Mouse (Mus musculus): Measurements from ENCODE around the gene Yaf2. TPM values are rescaled to one million over a fixed set of nuclear protein-coding genes. Genes with fewer than 3 reads are reported as not detected.

The Yaf2 gene
- polyA plus RNA-seq, 1 experiment from 2014 or later = 56.0 TPM

DNA sequence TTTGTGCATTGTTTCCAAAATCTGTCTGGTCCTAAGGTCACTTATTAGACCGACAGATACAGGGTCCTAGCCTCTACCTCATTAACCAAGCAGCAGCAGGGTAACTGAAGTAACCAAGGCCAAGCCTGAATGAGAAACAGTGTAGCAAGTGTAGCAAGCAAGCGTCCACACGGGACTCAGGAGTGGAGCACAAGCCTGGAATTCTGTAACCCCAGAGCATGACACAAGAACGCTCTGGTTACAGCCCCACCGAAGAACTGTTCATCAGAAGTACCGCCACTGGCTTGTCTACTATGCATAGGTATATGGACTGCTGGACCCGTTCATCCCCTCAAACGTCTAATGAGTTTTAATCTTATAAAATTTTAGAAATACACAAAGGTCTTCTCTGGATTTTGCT lies 69.3 kb downstream of the Yaf2 start:
- Histone ChIP-seq H3K4me2 (replicated peaks) (no peak overlapping the region), H3K27me3 (no peaks in the 10 kb centered on the region), H3K4me1 (no peaks in the 10 kb centered on the region), H3K27ac (replicated peaks) (no peak overlapping the region), H3K9ac (no peak overlapping the region), H3K9me3 (replicated peaks) (no peaks in the 10 kb centered on the region), H3K4me3 (replicated peaks) (no peak overlapping the region), H3K36me3 (no peaks in the 10 kb centered on the region)
- ATAC-seq (ENCODE audit: insufficient number of reproducible peaks, low FRiP score, low TSS enrichment, low read depth) = no peak
- 68% methylated on average over 8 of the region's 8 CpGs for WGBS

DNA sequence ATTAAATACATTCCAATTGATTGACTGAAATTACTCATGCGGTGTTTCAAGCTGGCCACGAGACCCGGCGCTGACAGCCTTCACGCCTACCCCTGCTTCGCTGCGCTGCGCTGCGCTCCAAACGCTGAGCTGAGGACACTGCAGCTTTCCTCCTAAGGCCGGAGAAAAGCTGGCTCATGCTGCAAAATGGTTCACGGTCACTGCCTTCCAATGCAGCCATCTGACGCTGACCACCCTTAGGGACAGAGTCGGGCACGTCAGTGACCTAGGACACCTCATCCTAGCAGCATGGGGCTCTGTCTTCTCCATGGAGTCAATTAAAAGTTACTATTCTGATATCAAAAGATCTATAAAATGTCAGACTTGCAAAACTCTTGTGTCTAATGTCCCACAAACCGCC lies 70.4 kb downstream of the Yaf2 start:
- no peaks in the 10 kb centered on the region; the same call in 1 of the 2 replicates for H3K36me3 ChIP-seq
- H3K4me2 ChIP-seq (replicated peaks) = no peak overlapping the region
- H3K9me3 ChIP-seq (replicated peaks) = no peaks in the 10 kb centered on the region
- H3K4me3 ChIP-seq (replicated peaks) = no peak overlapping the region
- H3K9ac ChIP-seq = no peak overlapping the region
- no peak for ATAC-seq (ENCODE audit: insufficient number of reproducible peaks, low FRiP score, low TSS enrichment, low read depth)
- H3K27ac ChIP-seq (replicated peaks) = no peak overlapping the region
- H3K27me3 ChIP-seq = no peaks in the 10 kb centered on the region
- no peaks in the 10 kb centered on the region for H3K4me1 ChIP-seq
- WGBS = 78% methylated on average over 16 of the region's 16 CpGs

DNA sequence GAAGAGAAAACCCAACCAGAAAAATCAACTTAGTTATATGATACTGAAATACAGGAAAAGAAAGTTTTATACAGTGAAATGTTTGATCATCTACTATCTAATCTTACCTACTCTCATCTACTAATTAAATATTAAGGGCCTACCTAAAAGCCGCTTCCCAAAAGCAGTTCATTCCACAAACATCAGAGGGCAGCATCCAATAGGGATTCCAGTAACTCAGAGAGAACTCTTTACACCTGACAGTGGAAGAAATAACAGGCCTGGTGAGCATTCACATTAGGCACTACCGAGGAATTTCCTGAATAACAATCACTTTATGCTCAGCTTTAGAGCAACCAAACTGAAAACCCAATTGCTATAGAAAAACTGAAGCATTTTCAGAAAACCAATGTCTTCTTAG lies 71.0 kb downstream of the Yaf2 start:
- H3K9ac ChIP-seq = no peak overlapping the region
- H3K27ac ChIP-seq (replicated peaks) = no peak overlapping the region
- 60% methylated on average over 2 of the region's 2 CpGs for WGBS
- H3K4me3 ChIP-seq (replicated peaks) = no peak overlapping the region
- H3K36me3 ChIP-seq = no peaks in the 10 kb centered on the region; the same call in 1 of the 2 replicates
- ATAC-seq (ENCODE audit: insufficient number of reproducible peaks, low FRiP score, low TSS enrichment, low read depth) = no peak
- no peaks in the 10 kb centered on the region for H3K9me3 ChIP-seq (replicated peaks)
- H3K4me2 ChIP-seq (replicated peaks) = no peak overlapping the region
- H3K4me1 ChIP-seq = no peaks in the 10 kb centered on the region
- H3K27me3 ChIP-seq = no peaks in the 10 kb centered on the region

DNA sequence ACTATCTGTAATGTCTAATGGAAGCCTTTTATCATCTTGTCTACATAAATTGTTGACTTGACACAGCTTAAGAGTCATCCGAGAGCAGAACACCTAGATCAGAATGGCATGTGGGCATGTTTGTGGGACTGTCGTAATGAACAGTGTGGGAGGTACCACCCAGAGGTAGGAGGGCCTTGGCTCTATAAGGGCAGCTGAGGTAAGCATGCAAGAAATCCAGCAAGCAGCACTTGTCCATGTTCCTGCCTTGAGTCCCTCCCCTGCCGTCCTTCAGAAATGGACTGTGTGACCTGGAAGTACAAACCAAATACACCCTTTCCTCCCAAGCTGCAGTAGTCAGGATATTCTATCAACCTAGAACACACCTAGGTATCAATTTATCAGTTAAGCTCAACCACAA lies 71.5 kb downstream of the Yaf2 start:
- H3K9ac ChIP-seq = no peak overlapping the region

DNA sequence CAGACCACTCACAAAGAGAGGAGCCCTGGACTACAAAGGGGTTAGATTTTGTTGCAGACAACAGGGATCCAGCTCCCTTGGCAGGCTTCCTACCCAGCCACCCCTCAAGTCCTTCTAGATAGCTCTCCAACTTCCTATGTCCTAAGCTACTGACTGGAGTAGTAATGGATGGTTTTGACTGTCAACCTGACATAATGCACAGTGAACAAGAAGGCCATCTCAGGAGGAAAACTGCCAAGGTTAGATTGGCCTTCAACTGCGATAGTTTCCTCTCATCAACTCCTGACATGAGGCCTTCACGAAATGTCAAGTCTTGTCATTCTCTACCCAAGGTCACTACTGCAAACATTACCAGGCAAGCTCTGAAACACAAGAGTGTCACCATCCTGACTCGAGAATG lies 72.5 kb downstream of the Yaf2 start:
- Histone ChIP-seq H3K9me3 (replicated peaks) (no peaks in the 10 kb centered on the region), H3K27ac (replicated peaks) (no peak overlapping the region), H3K9ac (no peak overlapping the region), H3K4me2 (replicated peaks) (no peak overlapping the region), H3K4me1 (no peaks in the 10 kb centered on the region), H3K27me3 (no peaks in the 10 kb centered on the region), H3K36me3 (no peaks in the 10 kb centered on the region; the same call in 1 of the 2 replicates), H3K4me3 (replicated peaks) (no peak overlapping the region)
- 86% methylated on average over 3 of the region's 3 CpGs for WGBS
- no peak for ATAC-seq (ENCODE audit: insufficient number of reproducible peaks, low FRiP score, low TSS enrichment, low read depth)

More for the DNA sequence above, 71.5 kb downstream of the Yaf2 start:
- no peaks in the 10 kb centered on the region for H3K27me3 ChIP-seq
- H3K4me1 ChIP-seq = no peaks in the 10 kb centered on the region
- 70% methylated on average over 3 of the region's 3 CpGs for WGBS
- H3K4me3 ChIP-seq (replicated peaks) = no peak overlapping the region
- no peak overlapping the region for H3K27ac ChIP-seq (replicated peaks)
- no peaks in the 10 kb centered on the region for H3K9me3 ChIP-seq (replicated peaks)
- H3K36me3 ChIP-seq = no peaks in the 10 kb centered on the region; the same call in 1 of the 2 replicates
- no peak overlapping the region for H3K4me2 ChIP-seq (replicated peaks)
- no peak for ATAC-seq (ENCODE audit: insufficient number of reproducible peaks, low FRiP score, low TSS enrichment, low read depth)

DNA sequence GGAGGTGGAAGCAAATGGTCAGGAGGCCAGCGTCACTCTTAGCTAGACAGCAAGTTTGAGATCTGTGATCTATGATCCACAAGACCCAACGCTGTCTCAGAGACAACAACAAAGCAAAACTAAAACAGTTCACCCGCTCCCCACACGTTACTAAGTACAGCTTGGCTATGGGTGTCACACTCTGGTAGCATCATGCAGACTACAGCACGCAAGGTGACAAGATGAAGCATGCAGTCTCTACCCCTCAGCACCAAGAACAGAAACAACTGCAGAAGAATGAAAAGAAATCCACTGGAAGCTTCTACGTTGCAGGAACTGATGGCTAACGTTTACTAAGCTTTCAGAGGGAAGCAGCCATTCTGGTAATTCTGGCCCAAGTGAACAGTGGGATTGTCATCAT lies 73.2 kb downstream of the Yaf2 start:
- Histone ChIP-seq H3K27ac (replicated peaks) (no peak overlapping the region), H3K27me3 (no peaks in the 10 kb centered on the region), H3K36me3 (peaks cover 4% of the 10 kb centered on the region), H3K4me1 (no peaks in the 10 kb centered on the region), H3K4me2 (replicated peaks) (no peak overlapping the region), H3K9me3 (replicated peaks) (no peaks in the 10 kb centered on the region), H3K9ac (no peak overlapping the region), H3K4me3 (replicated peaks) (no peak overlapping the region)
- 81% methylated on average over 7 of the region's 7 CpGs for WGBS
- ATAC-seq (ENCODE audit: insufficient number of reproducible peaks, low FRiP score, low TSS enrichment, low read depth) = no peak

DNA sequence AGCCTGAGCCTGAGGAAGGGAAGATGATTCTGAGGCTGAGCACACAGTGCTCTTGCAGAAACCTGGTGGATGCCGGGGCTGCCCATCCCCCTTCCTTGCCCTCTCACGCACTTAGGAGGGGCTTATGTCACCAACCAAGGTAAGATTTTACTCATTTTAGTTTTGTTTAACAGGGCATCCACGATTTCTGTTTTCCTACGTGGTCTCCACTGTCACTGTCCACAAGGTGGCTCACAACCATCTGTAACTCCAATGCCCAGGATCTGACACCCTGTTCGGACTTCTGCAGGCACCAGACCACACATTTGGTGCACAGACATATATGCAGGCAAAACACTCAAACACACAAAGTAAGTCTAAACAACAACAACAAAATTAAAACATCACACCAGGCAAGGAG lies 73.9 kb downstream of the Yaf2 start:
- H3K27ac ChIP-seq (replicated peaks) = no peak overlapping the region
- 47% methylated on average over 5 of the region's 5 CpGs for WGBS

DNA sequence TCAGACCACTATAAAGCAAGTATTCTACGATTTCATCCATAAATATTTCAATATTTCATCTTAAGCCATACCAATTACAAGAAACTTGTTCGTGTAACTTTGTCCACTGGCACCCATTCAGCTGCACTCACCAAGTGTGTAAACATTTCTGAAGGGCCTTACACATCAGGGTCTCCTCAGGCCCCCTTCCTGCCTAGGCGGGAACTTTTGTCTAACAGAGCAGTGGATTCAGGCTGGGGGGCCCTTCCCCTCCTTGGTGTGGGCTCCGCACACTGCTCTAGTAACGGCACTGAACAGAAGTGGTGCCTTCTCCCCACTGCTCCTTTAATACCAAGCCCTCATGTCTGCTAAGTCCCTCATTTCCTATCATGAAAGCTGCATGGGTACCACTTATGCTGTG lies 74.5 kb downstream of the Yaf2 start:
- Histone ChIP-seq H3K36me3 (peaks cover 16% of the 10 kb centered on the region), H3K9me3 (replicated peaks) (no peaks in the 10 kb centered on the region), H3K4me2 (replicated peaks) (no peak overlapping the region), H3K27me3 (no peaks in the 10 kb centered on the region), H3K27ac (replicated peaks) (no peak overlapping the region), H3K4me1 (no peaks in the 10 kb centered on the region), H3K9ac (no peak overlapping the region), H3K4me3 (replicated peaks) (no peak overlapping the region)
- ATAC-seq (ENCODE audit: insufficient number of reproducible peaks, low FRiP score, low TSS enrichment, low read depth) = no peak
- 86% methylated on average over 5 of the region's 5 CpGs for WGBS

More for the DNA sequence above, 73.9 kb downstream of the Yaf2 start:
- no peak for ATAC-seq (ENCODE audit: insufficient number of reproducible peaks, low FRiP score, low TSS enrichment, low read depth)
- H3K9ac ChIP-seq = no peak overlapping the region
- H3K36me3 ChIP-seq = peaks cover 12% of the 10 kb centered on the region
- H3K9me3 ChIP-seq (replicated peaks) = no peaks in the 10 kb centered on the region
- H3K4me3 ChIP-seq (replicated peaks) = no peak overlapping the region
- H3K4me1 ChIP-seq = no peaks in the 10 kb centered on the region
- H3K27me3 ChIP-seq = no peaks in the 10 kb centered on the region
- H3K4me2 ChIP-seq (replicated peaks) = no peak overlapping the region

DNA sequence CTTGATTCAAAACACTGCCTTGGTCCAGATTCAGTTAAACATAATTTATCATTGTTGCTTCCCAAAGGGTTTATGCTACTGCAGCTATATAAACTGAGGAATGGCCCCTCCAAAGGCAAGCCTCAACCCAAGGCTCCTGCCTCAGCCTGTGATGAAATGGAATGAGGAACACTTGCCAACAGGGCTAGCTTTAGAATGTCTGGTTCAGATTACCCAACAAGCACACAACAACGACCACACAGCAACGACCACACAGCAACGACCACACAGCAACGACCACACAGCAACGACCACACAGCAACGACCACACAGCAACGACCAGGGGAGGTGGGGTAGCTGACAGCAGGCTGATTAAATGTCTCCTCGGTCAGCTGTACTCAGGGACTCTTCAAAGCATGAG lies 76.8 kb downstream of the Yaf2 start:
- Histone ChIP-seq H3K9ac (no peak overlapping the region), H3K9me3 (replicated peaks) (no peaks in the 10 kb centered on the region), H3K4me2 (replicated peaks) (no peak overlapping the region), H3K36me3 (peaks cover 31% of the 10 kb centered on the region), H3K27ac (replicated peaks) (no peak overlapping the region), H3K4me1 (no peaks in the 10 kb centered on the region), H3K27me3 (no peaks in the 10 kb centered on the region), H3K4me3 (replicated peaks) (no peak overlapping the region)
- no peak for ATAC-seq (ENCODE audit: insufficient number of reproducible peaks, low FRiP score, low TSS enrichment, low read depth)
- 74% methylated on average over 8 of the region's 8 CpGs for WGBS

DNA sequence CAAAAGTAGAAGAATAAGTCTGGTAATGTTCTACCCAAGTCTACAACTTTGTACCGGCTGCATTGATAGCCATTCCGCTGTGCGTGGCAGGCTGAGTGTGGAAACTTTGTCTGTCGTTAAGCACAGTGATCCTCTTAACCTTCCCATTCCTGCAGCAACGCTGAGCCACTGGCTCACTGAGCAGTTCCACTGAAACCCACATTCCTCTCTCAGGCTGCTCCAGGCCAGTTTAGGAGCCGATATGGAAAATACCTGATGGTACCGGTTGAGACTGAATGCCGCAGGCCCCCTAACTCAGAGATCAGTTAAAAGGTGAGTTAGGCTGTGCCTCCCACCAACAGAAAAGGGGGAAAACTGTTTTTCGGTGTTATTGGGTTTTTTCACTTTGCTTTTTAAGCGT lies 81.4 kb downstream of the Yaf2 start:
- ATAC-seq (ENCODE audit: insufficient number of reproducible peaks, low FRiP score, low TSS enrichment, low read depth) = no peak
- Histone ChIP-seq H3K27me3 (no peaks in the 10 kb centered on the region), H3K36me3 (peaks cover 45% of the 10 kb centered on the region), H3K4me1 (no peaks in the 10 kb centered on the region), H3K9me3 (replicated peaks) (no peaks in the 10 kb centered on the region), H3K4me2 (replicated peaks) (no peak overlapping the region), H3K9ac (no peak overlapping the region), H3K27ac (replicated peaks) (no peak overlapping the region), H3K4me3 (replicated peaks) (no peak overlapping the region)
- 49% methylated on average over 10 of the region's 10 CpGs for WGBS

DNA sequence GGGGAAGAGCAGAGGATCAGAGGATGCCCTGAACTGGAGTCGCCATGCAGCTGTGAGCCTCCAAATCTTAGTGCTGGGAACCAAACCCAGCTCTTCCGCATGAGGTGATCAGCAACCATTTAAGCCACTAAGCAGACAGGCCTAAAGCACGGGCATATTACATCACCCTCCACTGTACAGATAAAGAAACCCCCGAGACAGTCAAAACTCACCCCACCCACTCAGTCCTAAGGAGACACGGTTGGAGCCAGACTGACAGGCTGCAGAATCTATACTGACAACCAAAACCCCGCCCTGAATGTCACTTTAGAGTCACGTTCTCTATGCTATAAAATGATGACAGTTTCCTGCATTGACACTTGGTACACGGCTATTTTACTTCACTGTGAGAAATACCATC lies 83.6 kb downstream of the Yaf2 start:
- ATAC-seq (ENCODE audit: insufficient number of reproducible peaks, low FRiP score, low TSS enrichment, low read depth) = no peak
- Histone ChIP-seq H3K27me3 (no peaks in the 10 kb centered on the region), H3K27ac (replicated peaks) (no peak overlapping the region), H3K36me3 (peaks cover 37% of the 10 kb centered on the region), H3K4me1 (no peaks in the 10 kb centered on the region), H3K4me2 (replicated peaks) (no peak overlapping the region), H3K4me3 (replicated peaks) (no peak overlapping the region), H3K9me3 (replicated peaks) (no peaks in the 10 kb centered on the region), H3K9ac (no peak overlapping the region)
- WGBS = 64% methylated on average over 8 of the region's 8 CpGs

DNA sequence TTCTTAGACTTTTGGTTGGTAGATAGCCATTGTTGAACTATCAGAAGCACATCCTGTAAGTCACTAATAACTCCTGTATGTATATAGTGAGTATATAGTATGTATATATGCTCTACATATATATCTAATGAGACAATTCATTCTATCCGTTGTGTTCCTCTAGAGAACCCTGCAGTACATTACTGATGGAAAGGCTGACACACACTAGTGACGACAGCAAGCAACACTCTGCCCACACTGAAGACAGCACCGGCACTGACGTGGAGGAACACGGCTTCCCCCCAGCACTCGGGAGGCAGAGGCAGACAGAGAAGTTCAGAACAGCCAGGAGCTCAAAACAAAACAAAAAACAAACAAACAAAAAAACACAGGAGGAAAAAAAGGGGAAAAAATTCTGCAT lies 84.3 kb downstream of the Yaf2 start:
- no peak overlapping the region for H3K4me3 ChIP-seq (replicated peaks)
- WGBS = 79% methylated on average over 6 of the region's 6 CpGs
- no peak for ATAC-seq (ENCODE audit: insufficient number of reproducible peaks, low FRiP score, low TSS enrichment, low read depth)
- no peaks in the 10 kb centered on the region for H3K27me3 ChIP-seq
- H3K9ac ChIP-seq = no peak overlapping the region
- H3K9me3 ChIP-seq (replicated peaks) = no peaks in the 10 kb centered on the region
- H3K4me2 ChIP-seq (replicated peaks) = no peak overlapping the region
- H3K27ac ChIP-seq (replicated peaks) = no peak overlapping the region
- no peaks in the 10 kb centered on the region for H3K4me1 ChIP-seq
- H3K36me3 ChIP-seq = peaks cover 34% of the 10 kb centered on the region
